Mouse (Mus musculus) lung, postnatal 14 days (tissue): ENCODE measurements around the gene Icam4.
"Not testable (repeated sequence)": the region's sequence is repeated elsewhere in the genome, so short reads cannot be mapped to it uniquely, and the experiment has no call there.

ENCODE experiments used
- DNase-seq: peaks from one replicate; pipeline ENCODE4 v3.0.0; 2021

Icam4 gene

DNA sequence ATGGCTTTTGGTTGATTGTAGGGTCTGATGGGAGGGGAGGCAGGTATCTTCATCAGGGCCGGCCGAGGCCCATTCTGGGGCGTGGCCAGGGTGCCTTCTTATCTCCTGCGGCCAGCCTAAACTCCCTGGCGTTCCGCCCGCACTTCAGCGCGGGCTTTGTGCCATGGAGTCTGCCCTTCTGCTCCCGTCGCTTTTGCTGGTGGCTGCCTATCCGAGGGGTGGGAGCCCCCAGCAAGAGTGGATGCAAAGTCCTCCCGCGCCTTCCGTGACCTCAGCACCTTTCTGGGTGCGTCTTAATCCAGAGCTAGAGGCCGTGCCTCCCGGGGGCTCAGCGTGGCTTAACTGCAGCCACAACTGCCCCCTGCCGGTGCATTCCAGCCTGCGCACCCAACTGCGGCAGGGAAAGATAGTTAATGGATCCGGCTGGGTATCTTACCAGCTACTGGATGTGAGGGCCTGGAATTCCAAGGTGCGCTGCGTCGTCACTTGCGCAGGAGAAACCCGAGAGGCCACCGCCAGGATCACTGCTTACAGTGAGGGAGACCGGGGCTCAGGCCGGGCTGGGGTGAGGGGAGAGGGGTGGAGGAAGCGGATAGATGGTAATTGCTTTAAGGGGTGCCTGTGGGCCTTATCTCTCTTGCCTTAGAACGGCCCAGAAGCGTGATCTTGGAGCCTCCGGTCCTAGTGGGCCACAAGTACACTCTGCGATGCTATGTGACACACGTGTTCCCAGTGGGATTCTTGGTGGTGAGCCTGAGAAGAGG is at the start of gene Icam4:
Gene Icam4, plus strand, starts transcription at position 83 of the 764 bp plus-strand sequence.
- DNase-seq = peak; percentile 90

DNA sequence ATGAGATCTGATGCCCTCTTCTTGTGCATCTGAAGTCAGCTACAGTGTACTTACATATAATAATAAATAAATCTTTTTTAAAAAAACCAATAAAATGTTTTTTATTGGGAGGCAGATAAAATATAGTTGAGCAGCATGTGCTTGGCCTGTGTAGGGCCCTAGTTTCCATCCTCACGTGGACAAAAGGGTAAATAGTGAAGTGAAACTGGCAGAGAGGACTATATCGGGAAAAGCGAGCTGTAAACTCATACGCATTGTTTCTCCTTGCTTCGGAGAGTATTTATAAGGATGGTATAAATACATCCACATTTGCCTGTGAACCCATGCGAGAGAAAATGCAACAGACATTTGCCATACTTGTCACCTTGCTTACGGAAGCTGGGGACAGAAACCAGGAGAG is 49.4 kb upstream of the Icam4 start:
- DNase-seq = no peak

DNA sequence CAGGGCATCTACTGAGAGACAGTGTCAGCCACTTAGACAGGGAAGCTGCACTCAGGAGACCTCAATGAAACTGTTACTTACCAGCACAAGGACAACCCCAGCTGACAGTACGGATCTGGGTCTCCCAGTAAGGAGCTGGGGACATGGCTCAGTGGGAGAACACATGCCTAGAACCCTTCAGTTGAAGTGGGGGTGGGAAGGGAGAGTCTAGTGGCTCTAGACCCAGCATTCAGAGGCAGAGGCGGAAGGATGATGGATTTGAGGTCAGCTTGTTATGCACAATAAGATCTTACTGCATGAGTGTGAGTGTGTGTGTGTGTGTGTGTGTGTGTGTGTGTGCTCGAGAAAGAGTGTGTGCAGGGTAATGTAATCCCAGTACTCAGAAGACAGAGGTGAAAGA is 47.0 kb upstream of the Icam4 start:
- DNase-seq = no peak

DNA sequence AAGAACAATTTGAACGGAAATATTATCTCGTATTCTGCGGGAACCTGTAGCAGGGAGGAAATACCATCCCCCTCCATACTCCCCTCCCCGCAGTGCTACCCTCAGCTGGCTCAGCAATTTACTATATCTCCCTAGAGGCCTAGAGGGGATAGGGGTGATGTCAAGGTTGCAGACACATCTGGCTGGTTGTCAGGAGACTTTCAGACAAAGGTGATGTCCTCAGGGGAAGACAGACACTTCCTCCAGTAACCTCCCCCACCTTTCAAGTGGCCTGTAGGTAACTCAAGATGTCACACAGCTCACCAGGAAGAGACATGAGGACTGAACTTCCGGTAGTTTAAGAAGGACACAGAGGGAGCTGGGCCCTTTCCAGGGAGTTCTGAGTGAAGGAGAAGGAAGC is 46.0 kb upstream of the Icam4 start:
- no peak for DNase-seq

DNA sequence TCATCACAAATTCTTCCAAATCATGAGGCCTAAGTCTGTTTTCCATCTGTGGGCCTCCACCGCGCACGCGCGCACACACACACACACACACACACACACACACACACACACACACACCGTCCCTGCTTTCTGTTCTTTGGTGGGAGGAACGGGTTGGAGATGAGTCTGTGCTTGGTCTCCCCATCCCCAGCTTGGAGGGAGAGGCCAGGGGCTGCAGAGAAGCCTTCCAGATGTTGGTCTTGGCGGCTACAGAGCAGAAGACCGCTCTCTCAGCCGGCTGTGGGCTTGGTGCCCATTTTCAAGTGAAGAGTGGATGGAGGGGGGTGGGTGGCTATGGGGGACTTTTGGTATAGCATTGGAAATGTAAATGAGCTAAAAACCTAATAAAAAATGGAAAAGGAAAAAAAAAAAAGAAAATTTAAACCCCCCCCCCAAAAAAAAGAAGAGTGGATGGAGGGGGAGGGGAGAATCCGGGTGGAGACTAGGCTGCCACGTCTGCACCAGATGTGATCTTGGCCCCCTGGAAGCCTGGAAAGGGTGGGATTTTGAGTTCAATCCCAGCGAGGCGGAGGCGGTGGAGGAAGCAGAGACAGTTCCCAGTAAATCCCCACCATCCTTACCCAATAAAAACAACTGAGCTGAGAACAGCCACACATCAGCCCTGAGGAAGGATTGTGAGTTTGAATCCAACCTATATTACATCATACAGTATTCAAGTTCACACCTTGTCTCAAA is 42.1 kb upstream of the Icam4 start:
- no peak for DNase-seq

DNA sequence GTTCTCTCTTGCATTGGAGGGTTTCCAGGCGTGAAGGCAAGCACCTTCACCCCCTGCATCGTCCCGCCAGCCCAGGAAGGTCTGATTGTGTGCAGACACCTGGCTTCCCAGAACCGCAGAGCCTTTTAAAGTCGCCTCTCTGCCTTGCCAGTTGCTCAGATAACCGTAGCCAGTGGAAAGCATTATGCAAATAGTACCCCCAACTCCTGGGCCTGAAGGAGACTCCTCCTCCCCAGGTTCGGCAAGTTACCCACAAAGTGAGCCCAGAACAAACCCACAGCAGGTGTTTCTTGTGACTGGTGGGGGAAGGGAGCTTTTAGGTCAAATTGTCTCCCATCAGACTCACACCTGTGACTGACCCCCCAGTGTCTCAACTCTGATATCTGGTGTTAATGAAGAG is 41.2 kb upstream of the Icam4 start:
- DNase-seq = no peak

DNA sequence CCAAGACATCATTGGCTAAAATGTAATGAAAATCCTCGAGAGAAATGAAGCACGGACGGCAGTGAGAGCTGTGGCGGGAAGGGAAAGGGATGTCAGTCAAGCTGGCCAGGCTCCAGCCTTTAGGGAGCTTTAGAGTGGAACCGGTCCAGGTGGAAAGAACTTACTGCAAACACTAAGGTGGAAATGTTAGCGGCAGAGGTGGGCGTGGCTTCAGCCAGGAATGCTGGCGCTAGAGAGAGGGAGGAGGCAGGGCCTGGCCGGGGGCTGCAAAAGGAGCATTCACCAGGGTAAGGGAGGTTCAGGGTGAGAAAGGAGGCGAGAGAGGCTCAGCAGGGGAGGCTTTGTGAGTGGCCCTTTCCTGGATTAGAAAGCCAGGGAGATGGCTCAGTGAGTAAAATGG is 38.3 kb upstream of the Icam4 start:
- peak; percentile 71 for DNase-seq

DNA sequence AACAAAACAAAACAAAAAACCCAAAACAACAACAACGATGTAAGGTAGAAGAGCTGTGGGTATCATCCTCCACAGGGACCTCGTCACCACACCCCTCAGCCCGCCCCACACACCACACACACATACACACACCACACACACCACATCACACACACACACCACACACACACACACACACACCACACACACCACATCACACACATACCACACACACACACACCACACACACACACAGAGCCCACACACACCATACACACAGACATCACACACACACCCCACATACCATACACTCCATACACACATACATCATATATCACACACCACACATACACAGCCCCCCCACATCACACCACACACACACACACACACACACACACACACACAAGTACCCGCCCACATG is 37.6 kb upstream of the Icam4 start:
- DNase-seq = no peak

DNA sequence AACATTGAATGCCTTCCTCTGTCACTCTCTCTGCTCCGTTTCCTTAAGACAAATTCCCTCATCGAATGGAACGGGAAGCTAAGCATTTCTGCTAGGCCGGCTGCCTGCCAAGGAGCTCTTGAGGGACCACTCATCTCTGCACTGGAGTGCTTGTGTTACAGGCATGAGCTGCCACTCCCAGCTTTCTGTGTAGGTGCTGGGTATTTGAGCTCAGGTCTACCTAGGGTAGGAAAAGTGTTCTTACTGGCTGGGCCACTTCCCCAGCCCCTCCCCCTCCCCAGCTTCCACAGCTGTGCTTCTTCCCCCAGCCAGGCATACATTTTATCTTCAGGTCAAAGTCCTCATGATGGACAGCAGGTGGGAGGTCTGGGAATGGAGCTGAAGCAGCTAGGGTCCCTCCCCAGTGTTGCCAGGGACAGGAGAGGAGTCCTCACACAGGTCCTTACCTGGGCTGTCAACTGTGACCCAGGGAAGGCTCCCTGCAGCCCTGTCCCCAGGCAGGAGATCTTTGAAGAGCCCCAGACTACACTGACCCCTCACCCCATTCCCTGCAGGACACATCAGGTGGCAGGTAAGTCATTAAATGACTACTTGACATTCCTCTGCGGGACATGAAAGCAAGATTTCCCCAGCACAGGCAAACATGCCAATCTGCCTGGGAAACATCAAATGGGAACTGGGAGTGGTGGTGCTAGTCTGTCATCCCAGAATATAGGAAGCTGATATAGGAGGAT is 35.8 kb upstream of the Icam4 start:
- peak; percentile 87 for DNase-seq

DNA sequence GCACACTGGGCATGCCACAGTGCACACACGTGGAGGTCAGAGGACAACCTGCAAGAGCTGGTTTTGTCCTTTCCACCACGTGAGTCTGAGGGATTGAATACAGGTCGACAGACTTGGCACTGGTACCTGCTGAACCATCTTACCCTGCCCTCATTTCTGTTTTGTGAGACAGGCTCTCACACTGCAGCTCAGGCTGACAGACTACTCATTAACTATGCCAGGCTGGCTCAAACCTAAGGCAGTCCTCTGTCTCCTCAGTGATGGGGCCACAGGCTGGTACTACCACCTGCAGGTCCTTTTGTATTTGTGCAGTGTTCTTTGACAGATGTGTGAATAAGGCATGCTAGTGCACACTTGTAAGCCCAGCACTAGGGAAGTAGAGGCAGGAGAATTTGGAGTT is 34.1 kb upstream of the Icam4 start:
- no peak for DNase-seq

DNA sequence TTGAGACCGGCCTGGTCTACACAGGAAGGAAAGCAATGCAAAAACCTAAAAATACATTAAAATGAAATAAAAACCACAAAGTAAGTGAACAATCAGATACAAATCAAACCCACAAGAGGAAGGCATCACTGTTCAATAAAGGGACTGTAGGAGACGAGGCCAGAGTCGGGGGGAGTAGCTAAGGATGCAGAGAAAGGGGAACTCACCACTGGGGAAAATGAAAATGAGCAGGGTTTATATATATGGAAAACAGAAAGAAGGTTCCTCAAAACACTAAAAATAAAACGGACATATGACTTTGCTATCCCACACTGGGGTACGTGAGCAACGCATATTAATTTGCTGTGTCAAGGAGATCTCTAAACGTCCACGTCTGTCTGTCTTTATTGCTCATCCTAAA is 32.1 kb upstream of the Icam4 start:
- DNase-seq = no peak

DNA sequence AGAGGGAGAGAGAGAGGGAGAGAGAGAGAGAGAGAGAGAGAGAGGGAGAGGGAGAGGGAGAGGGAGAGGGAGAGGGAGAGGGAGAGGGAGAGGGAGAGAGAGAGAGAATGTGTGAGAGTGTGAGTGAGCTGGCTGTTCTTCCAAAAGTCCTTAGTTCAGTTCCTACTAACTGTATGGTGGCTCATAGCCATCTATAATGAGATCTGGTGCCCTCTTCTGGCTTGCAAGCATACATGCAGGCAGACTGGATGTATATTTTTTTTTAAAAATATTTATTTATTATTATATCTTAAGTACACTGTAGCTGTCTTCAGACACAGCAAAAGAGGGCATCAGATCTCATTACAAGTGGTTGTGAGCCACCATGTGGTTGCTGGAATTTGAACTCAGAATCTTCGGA is 30.8 kb upstream of the Icam4 start:
- DNase-seq = not testable (repeated sequence)

DNA sequence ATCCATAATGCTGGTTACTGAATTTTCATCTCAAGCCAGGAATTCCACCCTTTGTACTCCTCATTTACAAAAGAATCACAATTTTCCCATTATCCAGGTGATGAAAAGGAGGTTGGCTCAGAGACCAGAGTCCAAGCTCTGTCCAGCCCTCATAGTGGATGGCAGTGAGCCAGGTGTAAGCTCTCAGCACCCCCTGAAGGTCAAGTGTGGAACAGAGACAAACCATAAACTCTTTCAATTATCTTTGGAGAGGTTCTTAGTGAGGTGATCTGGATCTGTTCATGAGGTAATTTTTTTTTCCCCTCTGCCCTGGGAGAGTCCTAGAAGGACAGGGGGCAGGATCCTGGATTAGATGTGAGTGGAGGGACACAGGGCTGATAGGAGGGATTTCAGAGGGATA is 28.4 kb upstream of the Icam4 start:
- DNase-seq = no peak

DNA sequence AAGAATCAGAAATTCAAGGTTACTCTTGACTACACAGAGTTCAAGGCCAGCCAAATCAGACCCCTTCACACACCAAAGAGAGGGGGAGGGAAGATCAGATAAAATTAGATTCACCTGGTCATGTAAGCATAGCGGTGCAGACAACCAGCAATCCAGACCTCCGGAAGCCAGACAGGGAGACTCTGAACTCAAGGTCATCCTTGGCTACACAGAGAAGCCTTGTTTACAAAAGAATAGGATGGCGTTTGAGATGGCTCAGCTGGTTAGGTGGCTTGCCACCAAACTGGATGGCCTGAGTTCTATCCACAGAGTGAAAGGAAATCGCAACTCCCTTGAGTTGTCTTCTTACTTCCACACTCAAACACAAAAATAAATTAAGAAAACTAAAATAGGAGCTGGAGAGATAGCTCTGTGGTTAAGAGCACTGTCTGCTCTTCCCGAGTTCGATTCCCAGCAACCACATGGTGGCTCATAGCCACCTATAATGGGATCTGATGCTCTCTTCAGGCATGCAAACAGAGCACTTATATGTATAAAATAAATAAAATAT is 27.4 kb upstream of the Icam4 start:
- no peak for DNase-seq

DNA sequence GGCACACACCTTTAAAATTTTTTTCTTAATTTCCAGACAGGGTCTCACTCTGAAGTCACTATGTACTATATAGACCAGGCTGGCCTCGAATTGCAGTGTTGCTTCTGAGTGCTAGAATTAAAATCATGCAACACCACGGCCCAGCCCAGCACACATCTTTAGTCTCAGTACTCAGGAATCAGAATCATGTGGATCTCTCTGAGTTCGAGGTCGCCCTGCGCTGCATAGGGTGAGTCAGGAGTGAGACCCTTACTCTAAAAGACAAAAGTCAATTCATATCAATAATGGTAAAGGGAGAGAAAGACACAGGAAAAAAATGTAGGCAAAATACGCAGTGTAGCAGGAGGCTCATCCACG is 26.9 kb upstream of the Icam4 start:
- DNase-seq = no peak

DNA sequence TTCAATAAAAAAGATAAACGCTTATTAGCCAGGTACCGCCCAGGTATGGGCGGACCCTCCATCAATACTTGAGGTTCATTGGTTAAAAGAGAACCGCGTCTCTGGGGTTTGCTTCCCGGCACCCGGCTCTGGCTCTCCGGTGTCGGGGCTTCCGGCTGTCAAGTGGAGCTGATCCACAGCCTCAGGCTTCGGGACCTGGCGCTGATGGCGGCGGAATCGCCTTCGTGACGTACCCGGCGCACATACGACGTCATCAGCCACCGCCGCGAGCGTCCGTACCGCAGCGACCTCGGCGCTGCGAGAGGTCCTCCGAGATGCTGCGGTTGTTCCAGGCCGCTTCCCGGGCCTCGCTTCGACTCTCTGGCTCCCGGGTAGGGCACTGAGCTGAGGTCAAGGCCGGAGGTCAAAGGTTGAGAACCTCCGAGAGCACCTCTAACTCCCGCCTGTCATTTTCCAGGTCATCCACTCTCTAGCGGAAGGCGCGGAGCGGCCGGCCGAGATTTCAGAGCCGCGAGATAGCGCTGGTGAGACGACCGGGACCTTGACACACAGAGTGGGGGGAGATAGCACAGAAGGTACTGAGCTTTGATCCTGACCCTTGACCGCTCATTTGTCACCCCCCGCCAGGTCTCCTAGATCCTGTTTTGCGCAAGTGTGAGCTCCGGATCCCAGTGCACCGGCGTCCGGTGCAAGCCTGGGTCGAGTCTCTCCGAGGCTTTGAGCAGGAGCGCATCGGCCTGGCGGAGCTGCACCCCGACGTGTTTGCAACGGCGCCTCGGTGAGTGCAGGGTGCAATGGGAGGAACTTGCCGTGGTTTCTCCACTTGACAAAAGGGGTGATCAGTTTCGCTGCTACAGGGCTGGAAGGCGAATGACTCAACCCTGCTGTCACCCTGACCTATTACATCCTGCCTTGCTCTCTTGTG is 26.3 kb upstream of the Icam4 start, which contains the start of gene Mrpl4:
Gene Mrpl4, plus strand, starts transcription at position 112 of the 925 bp plus-strand sequence.
- peak; percentile 91 for DNase-seq

DNA sequence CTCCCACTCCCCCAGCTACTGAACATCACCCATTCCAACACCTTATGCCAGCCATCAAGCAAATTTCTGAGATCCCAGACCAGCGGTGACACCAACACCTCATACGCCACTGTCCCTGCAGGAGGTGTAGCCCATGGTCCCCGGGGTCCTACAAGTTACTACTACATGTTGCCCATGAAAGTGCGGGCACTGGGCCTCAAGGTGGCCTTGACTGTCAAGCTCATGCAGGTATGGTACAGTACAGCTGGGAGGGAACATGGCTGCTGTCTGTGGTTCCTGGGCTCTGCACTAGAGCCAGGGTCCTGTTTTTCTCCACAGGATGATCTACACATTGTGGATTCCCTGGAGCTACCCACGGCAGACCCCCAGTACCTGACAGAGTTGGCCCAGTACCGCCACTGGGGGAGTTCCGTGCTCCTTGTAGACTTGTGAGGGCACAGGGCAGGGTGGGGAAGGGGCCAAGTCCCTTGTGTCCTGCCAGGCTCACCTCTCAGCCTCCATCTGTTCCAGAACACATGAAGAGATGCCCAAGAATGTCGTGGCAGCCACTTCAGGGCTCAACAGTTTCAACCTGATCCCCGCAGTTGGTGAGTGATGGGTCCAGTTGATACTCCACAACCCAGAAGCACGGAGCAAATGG is 21.7 kb upstream of the Icam4 start:
- DNase-seq = no peak

DNA sequence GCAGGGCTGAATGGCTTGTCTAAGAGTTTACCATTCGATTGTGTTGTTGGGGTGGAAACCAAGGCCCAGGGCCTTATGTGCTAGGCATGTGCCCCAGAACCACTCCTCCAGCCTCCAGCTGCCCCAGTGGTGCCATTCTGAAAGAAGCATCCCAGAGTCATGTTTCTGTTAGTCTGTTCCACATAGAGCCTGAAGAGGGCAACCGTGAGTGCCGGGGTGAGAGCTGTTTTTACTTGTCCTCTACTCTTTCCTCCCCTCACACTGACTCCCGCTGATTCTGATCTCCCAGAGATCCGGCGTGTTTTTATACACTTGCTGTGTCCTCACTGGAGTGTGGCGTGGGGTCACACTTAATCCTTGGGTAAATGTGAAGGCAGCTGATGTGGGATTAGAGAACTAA is 21.2 kb upstream of the Icam4 start:
- no peak for DNase-seq

DNA sequence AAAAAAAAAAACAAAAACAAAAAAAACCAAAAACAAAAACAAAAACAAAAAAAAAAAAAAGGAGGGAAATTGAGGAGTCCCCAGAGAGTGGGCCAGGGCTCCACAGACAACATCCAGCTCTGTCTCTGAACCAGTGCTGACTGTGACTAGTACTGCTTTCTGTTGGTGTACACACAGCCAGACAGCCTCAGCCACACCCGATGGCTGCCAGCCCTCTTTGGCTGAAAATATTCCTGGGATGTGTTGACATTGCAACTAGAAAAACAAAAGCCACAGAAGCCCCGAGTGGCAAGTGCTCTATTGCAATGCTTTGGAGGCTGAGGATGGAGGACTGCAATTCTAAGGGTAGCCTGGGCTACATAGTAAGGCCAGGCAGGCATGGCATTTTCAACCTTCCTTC is 18.8 kb upstream of the Icam4 start:
- DNase-seq = no peak

DNA sequence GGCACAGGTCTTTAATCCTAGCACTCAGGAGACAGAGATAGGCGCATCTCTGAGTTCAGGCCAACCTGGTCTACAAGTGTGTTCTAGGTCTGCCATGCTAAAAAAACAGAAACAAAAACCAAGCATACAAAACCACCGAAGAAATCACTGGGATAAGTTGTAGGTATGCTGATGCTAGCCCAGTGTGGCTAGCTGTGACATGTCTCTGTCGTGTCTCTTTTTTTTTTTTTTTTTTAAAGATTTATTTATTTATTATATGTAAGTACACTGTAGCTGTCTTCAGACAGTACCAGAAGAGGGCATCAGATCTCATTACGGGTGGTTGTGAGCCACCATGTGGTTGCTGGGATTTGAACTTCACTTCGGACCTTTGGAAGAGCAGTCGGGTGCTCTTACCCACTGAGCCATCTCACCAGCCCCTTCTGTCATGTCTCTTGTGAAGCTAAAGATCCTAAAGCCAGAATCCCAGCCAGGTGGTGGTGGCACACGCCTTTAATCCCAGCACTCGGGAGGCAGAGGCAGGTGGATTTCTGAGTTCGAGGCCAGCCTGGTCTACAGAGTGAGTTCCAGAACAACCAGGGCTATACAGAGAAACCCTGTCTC is 18.1 kb upstream of the Icam4 start:
- not testable (repeated sequence) for DNase-seq

DNA sequence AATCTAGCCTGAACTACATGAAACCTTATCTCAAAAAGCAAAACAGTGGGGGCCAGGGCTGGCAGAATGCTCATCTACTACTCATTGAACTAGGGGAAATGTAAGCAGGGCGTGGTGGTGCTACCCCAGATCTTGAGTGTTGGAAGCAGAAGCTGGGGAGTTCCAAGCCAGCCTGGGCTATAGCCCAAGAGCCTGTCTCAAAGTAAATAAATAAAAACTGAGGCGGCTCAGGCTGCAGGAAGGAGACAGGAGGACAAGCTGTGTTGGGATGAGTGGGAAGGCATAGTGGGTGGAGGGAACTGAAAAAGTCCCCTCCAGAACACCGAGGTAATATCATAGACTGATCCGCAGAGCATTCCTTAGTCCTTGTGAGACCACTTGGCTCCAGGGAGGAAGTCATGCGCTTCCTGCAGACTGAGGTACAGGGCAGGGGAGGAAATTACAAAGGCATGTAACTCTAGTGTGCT is 17.3 kb upstream of the Icam4 start:
- peak; percentile 67 for DNase-seq
